Mouse (Mus musculus) natural killer cell, adult 2 months (primary cell): ENCODE results near the gene Rps6ka5.

Experiments
- DNase-seq, 2 experiments: peaks; one replicate each; pipeline ENCODE4 v3.0.0; 2022; ENCODE audit warnings: low spot score in 2 of 2

Rps6ka5 gene

DNA sequence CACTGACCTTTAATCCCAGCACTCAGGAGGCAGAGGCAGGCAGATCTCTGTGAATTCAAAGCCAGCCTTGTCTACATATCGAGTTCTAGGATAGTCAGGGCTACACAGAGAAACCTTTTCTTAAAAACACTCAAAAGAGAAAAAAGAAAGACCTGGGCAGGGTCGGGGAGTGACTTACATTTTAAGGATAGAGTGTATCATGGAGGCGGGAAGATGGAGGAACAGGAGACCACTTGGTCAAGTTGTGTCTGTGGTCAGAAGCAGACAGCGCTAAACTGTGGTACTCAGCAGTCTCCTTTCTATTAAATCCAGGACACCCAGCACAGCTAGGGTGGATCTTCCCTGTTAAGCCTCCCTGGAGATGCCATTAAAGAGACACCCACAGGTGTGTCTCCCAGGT lies at the start of gene Rps6ka5:
Gene Rps6ka5 (minus strand): TSS at position 333 of the 400 bp plus-strand sequence.
- no peak for DNase-seq

- DNase-seq, result no peak
These were observed 49.3 kb upstream of the Rps6ka5 start for GRCm38 (mm10) chr12:100775911-100776581.

DNA sequence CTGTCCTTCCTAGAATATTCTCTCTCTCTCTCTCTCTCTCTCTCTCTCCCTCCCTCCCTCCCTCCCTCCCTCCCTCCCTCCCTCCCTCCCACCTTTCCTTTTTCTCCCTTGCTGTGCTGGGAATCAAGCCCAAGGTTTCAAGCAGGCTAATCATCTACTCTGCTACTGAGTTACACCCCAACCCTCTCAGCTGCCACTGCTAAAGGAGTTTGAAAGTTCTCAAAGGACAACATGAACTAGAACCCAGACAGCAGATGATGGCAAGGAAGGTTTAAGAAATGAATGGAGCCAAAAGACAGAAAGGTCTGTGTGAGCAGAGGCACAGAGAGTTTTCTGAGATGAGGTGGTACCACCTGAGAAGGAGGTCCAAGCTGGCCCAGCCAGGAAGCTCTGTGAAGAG lies 48.5 kb upstream of the Rps6ka5 start:
- no peak for DNase-seq

DNA sequence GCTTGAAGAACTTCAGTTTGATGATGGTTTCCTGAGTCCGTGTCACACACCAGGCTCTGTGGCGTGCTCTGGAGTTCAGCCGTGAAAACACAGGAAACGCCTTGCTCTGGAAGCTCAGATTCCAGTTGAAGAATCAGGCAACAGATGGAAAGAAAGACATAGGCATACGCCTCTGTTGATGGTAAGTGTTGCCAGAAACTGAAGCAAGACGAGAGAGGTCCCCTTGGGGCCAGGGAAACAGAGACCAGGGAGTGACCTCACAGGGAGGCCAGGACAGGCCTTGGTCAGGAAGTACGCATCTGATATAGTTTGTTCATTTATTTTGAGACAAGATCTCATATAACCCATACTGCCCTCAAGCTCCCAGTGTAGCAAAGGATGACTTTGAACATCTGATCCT lies 48.0 kb upstream of the Rps6ka5 start:
- no peak for DNase-seq

GRCm38 (mm10) chr12:100772230-100772984 lies 45.6 kb upstream of the Rps6ka5 start:
- no peak for DNase-seq

- DNase-seq, result no peak
These were observed 44.0 kb upstream of the Rps6ka5 start for GRCm38 (mm10) chr12:100770765-100771164.

GRCm38 (mm10) chr12:100769871-100770270 lies 43.1 kb upstream of the Rps6ka5 start:
- peak in 1 of 2 experiments; percentile 34 for DNase-seq

GRCm38 (mm10) chr12:100764329-100765018 lies 37.7 kb upstream of the Rps6ka5 start:
- no peak for DNase-seq

DNA sequence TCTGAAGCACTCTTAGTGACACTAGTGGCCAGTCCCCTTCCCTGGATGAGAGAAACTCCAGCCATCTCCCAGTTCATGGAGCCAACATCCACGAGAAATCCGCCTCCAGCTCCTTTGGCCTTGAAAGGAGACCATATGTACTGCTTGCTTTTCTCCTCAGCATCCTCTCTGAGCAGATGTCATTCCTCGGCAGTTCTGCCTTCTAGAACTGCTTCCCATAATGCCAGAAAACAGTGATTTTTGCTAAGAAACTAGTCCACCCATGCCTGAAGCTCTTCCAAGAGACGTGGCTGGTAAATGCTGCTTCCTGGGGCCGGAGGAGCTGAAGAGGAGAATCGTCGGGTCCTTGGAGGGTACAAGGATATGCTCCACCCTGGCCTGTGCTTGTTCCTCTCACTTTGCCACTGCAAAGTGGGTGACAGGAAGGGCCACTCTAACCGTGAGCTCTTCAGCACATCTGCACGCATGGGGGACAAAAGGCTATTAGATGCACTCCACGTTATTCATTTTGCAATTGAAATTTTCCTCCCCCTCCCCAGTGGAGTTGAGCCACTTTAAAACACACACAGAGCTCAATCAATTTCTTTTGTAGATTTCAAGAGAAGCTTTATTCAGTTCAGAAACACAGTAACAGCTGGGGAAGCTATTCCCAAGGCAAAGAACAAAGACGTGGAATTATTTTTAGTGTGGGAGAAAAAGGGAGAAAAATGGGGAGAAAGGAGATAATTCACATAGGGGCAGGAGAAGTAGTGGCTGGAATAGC lies 36.1 kb upstream of the Rps6ka5 start:
- no peak for DNase-seq

- DNase-seq, result no peak
These were observed 30.6 kb upstream of the Rps6ka5 start for GRCm38 (mm10) chr12:100757427-100757826.

- no peak for DNase-seq
These were observed 26.9 kb upstream of the Rps6ka5 start for GRCm38 (mm10) chr12:100753716-100754115.

GRCm38 (mm10) chr12:100752977-100753376 lies 26.2 kb upstream of the Rps6ka5 start:
- no peak for DNase-seq

GRCm38 (mm10) chr12:100742468-100742867 lies 15.7 kb upstream of the Rps6ka5 start:
- DNase-seq, result no peak

DNA sequence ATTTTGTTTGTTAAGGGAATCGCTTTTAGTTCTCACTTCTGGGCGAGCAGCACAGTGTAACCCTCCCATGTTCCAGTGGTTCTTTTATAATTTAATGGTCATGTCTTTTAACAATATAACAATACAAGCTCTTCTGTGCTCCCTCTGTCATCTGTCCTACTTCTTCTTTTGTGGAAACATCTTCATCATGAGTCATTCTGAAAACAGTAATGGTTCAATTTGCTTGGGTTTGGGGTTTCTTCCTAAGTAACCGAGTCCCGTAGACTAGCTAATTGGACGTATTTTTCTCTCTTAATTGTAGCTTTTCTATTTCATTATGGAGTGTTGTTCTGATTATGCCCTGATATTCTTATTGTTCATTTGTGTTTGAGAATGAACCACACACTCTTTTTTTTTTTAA lies 13.5 kb upstream of the Rps6ka5 start:
- DNase-seq, result no peak

DNA sequence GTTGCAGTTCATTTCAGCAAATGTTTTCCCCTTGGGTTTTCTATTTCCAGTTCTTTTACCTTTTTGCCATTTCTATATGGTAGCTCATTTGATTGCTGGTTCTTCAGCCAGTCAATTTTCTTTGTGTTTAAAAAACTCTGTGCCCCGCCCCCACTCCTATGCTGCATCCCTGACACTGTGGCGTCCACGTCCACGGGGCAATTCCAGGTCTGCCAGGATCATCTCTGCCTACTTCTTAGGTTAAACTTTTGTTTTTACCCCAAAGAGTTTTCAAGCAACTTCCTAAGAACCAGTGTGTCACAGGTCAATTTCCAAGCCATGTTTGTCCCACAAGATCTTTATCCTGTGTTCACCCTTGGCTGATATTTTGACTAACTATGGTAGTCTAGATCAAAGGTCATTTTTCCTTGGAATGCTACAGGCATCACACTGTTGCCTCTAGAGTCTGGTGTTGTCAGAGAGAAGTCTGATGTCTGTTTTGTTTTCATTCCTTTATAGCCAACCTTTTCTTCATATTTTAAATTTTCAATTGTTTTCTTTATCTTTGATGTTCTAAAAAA lies 12.3 kb upstream of the Rps6ka5 start:
- DNase-seq, result no peak

DNA sequence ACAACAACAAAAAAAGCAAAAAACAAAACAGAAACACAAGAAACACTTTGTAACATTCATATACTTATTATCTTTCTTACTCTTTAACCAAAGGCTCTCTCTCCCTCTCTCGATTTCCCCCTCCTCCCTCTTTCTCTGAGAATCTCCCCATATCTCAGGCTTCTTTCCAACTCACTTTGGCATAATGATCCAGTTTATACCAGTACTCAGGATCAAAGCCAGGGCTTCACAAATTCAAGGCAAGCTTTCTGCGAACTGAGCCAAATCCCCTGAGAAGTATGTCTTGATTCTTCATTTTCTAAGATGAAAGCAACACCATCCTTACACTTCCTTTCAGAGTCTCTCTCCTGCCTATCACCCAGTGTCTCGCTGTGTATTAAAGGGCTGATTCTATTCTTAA lies 11.7 kb upstream of the Rps6ka5 start:
- no peak for DNase-seq

GRCm38 (mm10) chr12:100735581-100735980 lies 8.8 kb upstream of the Rps6ka5 start:
- no peak for DNase-seq

DNA sequence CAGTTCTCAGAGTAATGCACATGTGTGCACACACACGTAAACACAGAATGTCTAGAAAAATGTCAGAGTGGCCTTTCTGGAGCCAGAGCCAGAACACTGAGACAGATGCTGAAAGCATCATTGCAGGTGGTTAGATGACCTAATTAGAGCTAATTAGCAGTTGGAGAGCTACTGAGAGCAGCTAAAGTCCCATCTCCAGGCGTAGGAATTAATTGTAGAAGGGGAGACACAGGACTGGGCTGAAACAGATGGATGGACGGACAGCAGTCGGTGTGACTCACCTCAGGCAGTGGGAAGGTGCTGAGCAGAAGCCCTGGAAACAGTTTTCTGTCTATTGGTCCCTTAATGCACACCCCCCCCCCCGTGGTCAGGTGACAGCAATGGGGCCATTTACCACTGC lies 8.4 kb upstream of the Rps6ka5 start:
- no peak for DNase-seq

GRCm38 (mm10) chr12:100728646-100729485 lies 2.1 kb upstream of the Rps6ka5 start:
- peak; percentile 35 to 47 for DNase-seq

DNA sequence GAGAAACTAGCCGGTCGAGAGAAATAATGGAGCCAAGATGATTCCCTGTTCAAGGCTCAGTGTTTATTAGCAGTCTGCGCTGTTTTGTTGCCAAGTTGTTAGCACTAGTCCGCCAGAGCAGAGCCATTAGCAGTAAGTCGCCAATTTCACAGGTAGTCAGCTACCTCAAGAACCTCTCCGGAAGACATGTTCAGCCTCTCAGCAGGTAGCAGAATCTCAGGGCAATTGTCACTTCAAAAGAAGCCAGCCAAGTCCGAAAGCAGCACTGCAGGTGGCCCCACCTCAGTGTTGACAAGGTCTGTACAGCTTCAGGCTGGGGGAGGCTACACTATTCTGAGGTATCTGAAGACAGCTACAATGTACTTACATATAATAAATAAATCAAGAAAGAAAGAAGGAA lies 1.1 kb upstream of the Rps6ka5 start:
- DNase-seq, result no peak

DNA sequence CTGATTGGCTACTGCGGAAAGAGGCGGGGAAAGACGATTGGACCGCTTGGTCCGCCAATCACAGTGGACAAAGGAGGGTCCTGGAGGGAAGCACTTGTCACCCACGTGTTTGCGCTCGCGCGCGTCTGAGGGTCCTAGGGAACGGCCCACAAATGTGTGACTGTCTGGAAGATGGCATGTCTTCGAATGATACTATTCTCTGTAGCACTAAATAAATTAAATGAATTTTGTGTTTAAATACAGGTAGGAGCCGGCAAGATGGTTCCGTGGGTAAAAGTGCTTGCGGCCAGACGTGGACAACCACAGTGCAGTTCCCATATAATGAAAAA lies 1.4 kb downstream of the Rps6ka5 start:
- no peak for DNase-seq
